Mouse (Mus musculus): ENCODE results near the gene Ppp6r1.

Ppp6r1 gene

GRCm38 (mm10) chr7:4657521-4658127 is 1.2 kb downstream of the Ppp6r1 start:
- DNase-seq (ENCODE audit: low spot score in 2 of 2): no peak

- no peak for DNase-seq (ENCODE audit: low spot score in 2 of 2)
Observed at GRCm38 (mm10) chr7:4656818-4657217, 2.0 kb downstream of the Ppp6r1 start.

GRCm38 (mm10) chr7:4655916-4656315 is 2.9 kb downstream of the Ppp6r1 start:
- DNase-seq (ENCODE audit: low spot score in 2 of 2): no peak

GRCm38 (mm10) chr7:4655393-4655792 is 3.4 kb downstream of the Ppp6r1 start:
- no peak for DNase-seq (ENCODE audit: low spot score in 2 of 2)

GRCm38 (mm10) chr7:4654221-4654620 is 4.6 kb downstream of the Ppp6r1 start:
- DNase-seq (ENCODE audit: low spot score in 2 of 2): no peak

GRCm38 (mm10) chr7:4653780-4654179 is 5.0 kb downstream of the Ppp6r1 start:
- DNase-seq (ENCODE audit: low spot score in 2 of 2): no peak

- DNase-seq (ENCODE audit: low spot score in 2 of 2): no peak
Observed at GRCm38 (mm10) chr7:4653351-4653750, 5.5 kb downstream of the Ppp6r1 start.

- no peak for DNase-seq (ENCODE audit: low spot score in 2 of 2)
Observed at GRCm38 (mm10) chr7:4652726-4653125, 6.1 kb downstream of the Ppp6r1 start.

- no peak for DNase-seq (ENCODE audit: low spot score in 2 of 2)
Observed at GRCm38 (mm10) chr7:4651581-4651980, 7.2 kb downstream of the Ppp6r1 start.

GRCm38 (mm10) chr7:4647992-4648391 is 10.8 kb downstream of the Ppp6r1 start:
- no peak for DNase-seq (ENCODE audit: low spot score in 2 of 2)

GRCm38 (mm10) chr7:4647291-4647690 is 11.5 kb downstream of the Ppp6r1 start:
- no peak for DNase-seq (ENCODE audit: low spot score in 2 of 2)

- DNase-seq (ENCODE audit: low spot score in 2 of 2): no peak
Observed at GRCm38 (mm10) chr7:4646806-4647205, 12.0 kb downstream of the Ppp6r1 start.

GRCm38 (mm10) chr7:4643225-4643624 is 15.6 kb downstream of the Ppp6r1 start:
- no peak for DNase-seq (ENCODE audit: low spot score in 2 of 2)

- DNase-seq (ENCODE audit: low spot score in 2 of 2): no peak
Observed at GRCm38 (mm10) chr7:4641956-4642355, 16.9 kb downstream of the Ppp6r1 start.

GRCm38 (mm10) chr7:4641155-4641554 is 17.7 kb downstream of the Ppp6r1 start:
- no peak for DNase-seq (ENCODE audit: low spot score in 2 of 2)

- DNase-seq (ENCODE audit: low spot score in 2 of 2): no peak
Observed at GRCm38 (mm10) chr7:4636179-4636578, 22.6 kb downstream of the Ppp6r1 start.

- DNase-seq (ENCODE audit: low spot score in 2 of 2): no peak
Observed at GRCm38 (mm10) chr7:4631031-4631430, 27.8 kb downstream of the Ppp6r1 start, which contains the start of gene Tmem86b. Gene Tmem86b (minus strand): TSS chr7:4631422.

GRCm38 (mm10) chr7:4630198-4630597 is 28.6 kb downstream of the Ppp6r1 start:
- DNase-seq (ENCODE audit: low spot score in 2 of 2): no peak

- no peak for DNase-seq (ENCODE audit: low spot score in 2 of 2)
Observed at GRCm38 (mm10) chr7:4629586-4629985, 29.2 kb downstream of the Ppp6r1 start.

GRCm38 (mm10) chr7:4625928-4626327 is 32.9 kb downstream of the Ppp6r1 start:
- DNase-seq (ENCODE audit: low spot score in 2 of 2): no peak

GRCm38 (mm10) chr7:4624343-4624742 is 34.5 kb downstream of the Ppp6r1 start:
- DNase-seq (ENCODE audit: low spot score in 2 of 2): no peak

GRCm38 (mm10) chr7:4623544-4624189 is 35.2 kb downstream of the Ppp6r1 start:
- DNase-seq (ENCODE audit: low spot score in 2 of 2): no peak

- peak in 1 of 2 experiments; percentile 29 for DNase-seq (ENCODE audit: low spot score in 2 of 2)
Observed at GRCm38 (mm10) chr7:4619979-4620378, 38.8 kb downstream of the Ppp6r1 start.
